Mouse (Mus musculus) right cerebral cortex, postnatal 25 days (tissue): ENCODE data around the gene Cenps.
"Not testable (repeated sequence)": the region's sequence is repeated elsewhere in the genome, so short reads cannot be mapped to it uniquely, and the experiment has no call there.

Experiments used
- DNase-seq: peaks from one replicate; pipeline ENCODE4 v3.0.0; 2022

Cenps gene

GRCm38 (mm10) chr4:149103875-149104561, 33.4 kb downstream of the Cenps start, which contains the start of gene Dffa:
Gene Dffa (plus strand): TSS chr4:149104146.
- peak; percentile 91 for DNase-seq

DNA sequence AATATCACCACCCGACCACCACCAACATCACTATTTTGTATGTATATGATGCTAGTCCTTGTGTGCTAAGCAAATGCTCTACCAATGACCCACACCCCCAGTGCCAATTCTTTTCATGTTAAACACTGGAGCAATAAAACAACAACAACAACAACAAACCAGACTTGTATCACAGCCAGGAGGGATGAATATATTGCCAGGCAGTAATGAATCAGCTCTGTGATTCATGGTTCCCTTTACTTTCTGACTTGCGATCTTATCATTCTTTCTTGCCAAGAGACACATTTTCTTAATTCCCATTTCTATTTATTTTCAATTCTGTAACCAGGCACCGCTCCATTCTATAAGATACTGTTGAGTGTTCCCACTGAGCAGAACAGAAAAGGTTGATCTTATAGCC, 36.0 kb downstream of the Cenps start:
- DNase-seq: no peak

GRCm38 (mm10) chr4:149100449-149100848, 37.0 kb downstream of the Cenps start:
- DNase-seq: not testable (repeated sequence)

DNA sequence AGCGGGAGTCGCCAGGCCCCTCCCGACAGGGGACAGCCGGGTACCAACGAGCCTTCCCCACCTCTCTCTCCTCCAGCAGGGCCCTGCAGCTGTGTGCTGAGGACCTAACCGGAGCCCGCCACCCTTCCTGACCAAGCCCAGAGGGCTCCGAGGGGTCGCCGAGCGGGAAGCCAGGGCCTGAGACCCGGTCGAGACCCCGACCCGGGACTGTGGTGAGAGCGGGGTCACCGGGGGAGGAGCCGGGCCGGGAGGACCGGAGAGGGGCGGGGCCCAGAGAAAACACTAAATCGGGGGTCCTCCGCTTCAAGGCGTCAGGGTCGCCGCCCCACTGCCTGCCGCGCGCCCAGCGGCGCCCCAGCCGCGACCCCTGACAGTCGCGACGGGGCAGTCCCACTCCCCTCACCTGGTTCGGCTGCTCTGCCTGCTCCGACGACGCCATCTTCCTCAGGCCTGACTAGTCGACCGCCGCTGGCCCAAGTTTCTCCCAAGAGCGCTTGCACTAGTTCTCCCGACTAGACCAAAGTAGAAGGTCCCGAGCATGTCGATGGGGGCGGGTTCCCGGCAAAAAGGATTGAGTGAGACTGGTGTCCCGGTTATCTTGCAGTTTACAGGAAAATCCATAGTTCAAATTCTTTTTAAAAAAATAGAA, 37.9 kb downstream of the Cenps start, which contains the start of gene Pex14:
TSS of gene Pex14 (minus strand) at position 508 of the 649 bp plus-strand sequence.
- peak; percentile 89 for DNase-seq

DNA sequence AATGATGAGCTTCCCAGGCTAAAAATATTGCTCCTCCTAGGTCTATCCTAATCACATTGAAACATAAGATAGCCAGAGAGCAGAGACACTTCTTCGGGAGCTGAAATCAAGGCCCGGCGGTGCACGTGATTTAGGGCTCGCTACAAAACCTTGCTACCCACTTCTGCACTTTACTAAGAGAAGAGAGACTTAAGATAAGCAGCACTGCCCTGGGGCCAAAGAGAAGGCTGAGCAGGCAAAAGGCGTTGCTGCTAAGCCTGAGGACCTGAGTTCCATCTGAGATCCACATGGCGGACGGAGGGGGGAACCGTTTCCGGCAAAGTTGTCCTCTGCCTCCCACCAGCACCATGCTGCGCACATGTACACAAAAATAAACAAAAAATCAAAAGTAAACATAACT, 38.9 kb downstream of the Cenps start:
- DNase-seq: no peak

DNA sequence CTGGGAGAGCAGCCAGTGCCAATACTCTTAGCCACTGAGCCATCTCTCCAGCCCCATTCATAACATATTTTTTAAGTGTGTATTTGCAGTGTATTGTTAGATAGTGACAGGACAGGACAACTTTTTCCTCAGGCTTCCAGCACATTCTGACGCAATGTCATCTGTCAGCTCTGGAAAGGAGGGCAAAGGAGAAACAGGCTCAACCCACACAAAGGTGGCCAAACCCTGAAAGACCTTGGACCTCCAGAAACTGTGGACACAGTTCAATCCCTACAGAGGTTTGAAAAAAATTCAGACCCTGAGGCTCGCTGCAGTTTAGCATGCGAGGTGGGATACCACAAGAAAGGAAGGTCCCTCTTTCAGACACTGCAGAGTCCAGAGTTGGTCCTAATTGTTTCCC, 39.5 kb downstream of the Cenps start:
- DNase-seq: no peak

GRCm38 (mm10) chr4:149091364-149091763, 46.1 kb downstream of the Cenps start:
- DNase-seq: no peak

DNA sequence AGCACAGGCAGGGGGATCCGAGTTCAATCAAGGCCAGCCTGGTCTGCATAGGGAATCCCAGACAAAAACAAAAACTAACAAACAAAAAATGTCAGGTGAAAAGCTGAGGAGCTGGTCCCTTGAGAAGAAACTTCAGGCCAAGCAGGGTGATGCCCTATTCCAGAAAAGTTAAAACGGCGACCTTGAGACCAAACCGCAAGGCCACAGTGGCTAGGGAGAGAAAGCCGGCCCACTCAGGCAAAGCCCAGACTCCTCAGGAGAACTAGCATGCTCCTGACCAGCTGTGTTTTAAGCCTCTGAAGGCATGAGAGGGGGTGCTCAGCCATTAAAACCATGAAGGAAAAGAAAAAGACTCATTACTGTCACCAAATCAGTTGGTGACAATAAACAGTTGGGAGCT, 52.0 kb downstream of the Cenps start:
- DNase-seq: no peak

DNA sequence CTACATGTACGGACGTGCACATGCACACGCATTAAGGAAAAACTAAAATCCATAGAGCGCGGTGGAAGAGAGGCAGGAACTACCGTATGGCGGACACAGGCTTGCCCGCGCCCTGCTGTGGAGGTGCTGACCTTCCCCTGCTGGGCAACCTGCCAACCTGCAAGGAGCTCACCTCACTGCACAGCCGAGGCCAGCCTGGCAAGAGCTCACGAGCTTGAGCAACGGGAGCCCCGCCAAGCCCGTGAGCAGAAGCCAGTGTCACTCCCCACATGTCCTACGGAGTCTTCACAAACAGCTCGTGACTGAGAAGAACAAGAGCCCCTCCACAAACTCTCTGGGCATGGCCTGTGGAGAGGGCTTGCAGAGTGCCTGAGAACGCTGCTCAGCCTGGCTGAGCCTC, 55.9 kb downstream of the Cenps start:
- no peak for DNase-seq

DNA sequence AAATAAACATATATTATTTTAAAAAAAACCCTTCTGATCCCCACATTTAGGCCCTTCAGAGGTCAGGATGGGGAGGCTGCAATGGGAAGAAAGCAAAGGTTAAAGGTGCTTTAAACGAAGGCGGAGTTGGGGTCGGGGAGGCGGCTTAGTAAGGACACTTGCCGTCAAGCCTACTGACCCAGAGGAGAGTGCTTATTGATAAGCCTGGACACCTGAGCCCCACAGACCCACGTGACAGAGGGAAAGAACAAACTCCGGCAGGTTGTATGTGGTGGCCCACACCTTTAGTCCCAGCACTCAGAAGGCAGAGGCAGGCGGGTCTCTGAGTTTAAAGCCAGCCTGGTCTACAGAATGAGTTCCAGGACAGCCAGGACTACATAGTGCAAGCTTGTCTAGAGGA, 57.3 kb downstream of the Cenps start:
- DNase-seq: no peak

DNA sequence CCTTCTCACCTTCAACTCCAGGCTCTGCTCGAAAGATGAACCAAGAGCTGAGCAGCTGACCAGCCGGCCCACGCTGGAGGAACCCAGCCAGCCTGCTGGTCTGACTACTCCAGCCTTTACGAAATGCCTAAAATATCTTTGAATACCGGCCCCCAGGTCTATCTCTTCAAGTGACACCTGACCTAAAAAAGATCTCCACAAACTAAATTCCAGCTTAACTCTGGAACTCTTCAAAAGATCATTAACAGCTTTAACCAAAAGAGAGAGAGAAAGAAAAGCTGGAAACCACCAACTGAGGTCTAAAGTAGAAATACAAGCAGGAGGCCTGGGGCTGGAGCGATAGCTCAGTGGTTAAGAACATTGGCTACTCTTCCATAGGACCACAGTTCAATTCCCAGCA, 57.8 kb downstream of the Cenps start:
- DNase-seq: no peak

DNA sequence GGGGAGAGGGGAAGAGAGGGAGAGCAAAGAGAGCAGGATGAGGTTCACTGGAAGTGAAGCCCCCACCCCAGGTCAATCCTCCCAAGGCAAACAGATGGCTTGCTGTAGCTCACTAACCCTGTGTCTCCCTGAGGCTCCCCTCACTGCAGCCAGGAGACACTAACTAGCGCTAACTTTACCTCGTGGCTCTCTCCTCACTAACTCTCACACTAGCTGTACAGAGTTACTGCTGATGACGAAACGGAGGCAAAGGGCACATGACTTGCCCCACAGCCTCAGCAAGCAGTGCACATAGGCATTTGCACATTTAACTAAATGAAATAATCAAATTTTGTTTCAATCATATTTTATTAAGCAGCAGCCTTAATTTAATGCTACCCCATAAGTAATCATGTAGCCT, 59.2 kb downstream of the Cenps start:
- DNase-seq: no peak
